Mouse (Mus musculus) kidney, adult 2 months (tissue): ENCODE results near the gene Trp53bp2.

Experiments
- CTCF ChIP-seq: fragments of 200-500 bp; conservative IDR thresholded peaks from 2 replicates; pipeline ENCODE4 v1.5.1; 2011; ENCODE audit warnings: low read depth, mild to moderate bottlenecking, control low read depth, low read length, moderate library complexity, mixed read lengths; ENCODE audit not compliant: insufficient read depth, insufficient read length
- POLR2A ChIP-seq: fragments of 200-500 bp; IDR thresholded peaks from one replicate; pipeline ENCODE4 v1.6.1; 2011; ENCODE audit warnings: low read depth, low read length, control low read depth

DNA sequence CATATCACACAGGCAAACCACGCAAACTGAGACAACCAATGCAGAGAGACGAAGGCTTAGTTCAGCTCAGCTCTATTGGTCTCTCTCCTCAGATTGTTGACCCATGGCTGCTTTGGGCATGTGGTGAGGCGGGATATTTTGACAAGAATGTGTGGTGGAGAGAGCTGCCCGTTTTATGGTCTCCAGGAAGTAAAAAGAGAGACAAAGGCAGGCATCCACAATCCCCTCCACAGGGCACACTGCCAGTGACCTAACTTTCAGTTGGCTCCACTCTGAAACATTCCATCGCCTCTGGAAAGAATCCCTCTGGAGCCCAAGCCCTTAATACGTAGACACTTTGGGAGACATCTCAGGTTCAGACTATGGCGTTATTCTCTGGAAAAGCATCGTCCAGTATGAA is 10.8 kb upstream of the Trp53bp2 start:
- TF ChIP-seq CTCF (no peak), POLR2A (no peak)
